Mouse (Mus musculus) embryonic fibroblast, embryonic 13.5 days (primary cell): ENCODE data around the gene Crybb1.

ENCODE experiments used
- CTCF ChIP-seq: IDR thresholded peaks from 2 replicates; pipeline ENCODE4 v1.5.1; 2011; ENCODE audit warnings: mild to moderate bottlenecking, control low read depth, low read length, moderate library complexity, borderline replicate concordance; ENCODE audit not compliant: insufficient read depth
- POLR2A ChIP-seq: IDR thresholded peaks from 2 replicates; pipeline ENCODE4 v1.6.1; 2011; ENCODE audit warnings: low read depth, mild to moderate bottlenecking, control low read depth, low read length, moderate library complexity

GRCm38 (mm10) chr5:112256457-112256856 lies 842 bp downstream of the Crybb1 start:
- TF ChIP-seq CTCF (no peak), POLR2A (no peak)
